Mouse (Mus musculus): ENCODE data around the gene Rgs6.

Rgs6 gene

GRCm38 (mm10) chr12:82588017-82588416, at the start of gene Rgs6:
TSS of gene Rgs6 (plus strand) at chr12:82588292.
- DNase-seq (ENCODE audit: low read depth, low spot score), result no peak

GRCm38 (mm10) chr12:82547127-82547526, 41.0 kb upstream of the Rgs6 start:
- DNase-seq (ENCODE audit: low read depth, low spot score), result no peak

- DNase-seq (ENCODE audit: low read depth, low spot score), result no peak
Observed at GRCm38 (mm10) chr12:82549228-82549627, 38.9 kb upstream of the Rgs6 start.

GRCm38 (mm10) chr12:82550076-82550475, 38.0 kb upstream of the Rgs6 start:
- DNase-seq (ENCODE audit: low read depth, low spot score), result no peak

GRCm38 (mm10) chr12:82552376-82552775, 35.7 kb upstream of the Rgs6 start:
- DNase-seq (ENCODE audit: low read depth, low spot score), result no peak

- no peak for DNase-seq (ENCODE audit: low read depth, low spot score)
Observed at GRCm38 (mm10) chr12:82562916-82563315, 25.2 kb upstream of the Rgs6 start.

GRCm38 (mm10) chr12:82568370-82568769, 19.7 kb upstream of the Rgs6 start:
- peak; percentile 24 for DNase-seq (ENCODE audit: low read depth, low spot score)

GRCm38 (mm10) chr12:82572706-82573105, 15.4 kb upstream of the Rgs6 start:
- no peak for DNase-seq (ENCODE audit: low read depth, low spot score)

GRCm38 (mm10) chr12:82586592-82586991, 1.5 kb upstream of the Rgs6 start:
- no peak for DNase-seq (ENCODE audit: low read depth, low spot score)

- DNase-seq (ENCODE audit: low read depth, low spot score), result no peak
Observed at GRCm38 (mm10) chr12:82587348-82587895, 670 bp upstream of the Rgs6 start.

GRCm38 (mm10) chr12:82588846-82589630, 946 bp downstream of the Rgs6 start:
- DNase-seq (ENCODE audit: low read depth, low spot score), result no peak

- DNase-seq (ENCODE audit: low read depth, low spot score), result no peak
Observed at GRCm38 (mm10) chr12:82599011-82599410, 10.9 kb downstream of the Rgs6 start.

- no peak for DNase-seq (ENCODE audit: low read depth, low spot score)
Observed at GRCm38 (mm10) chr12:82600406-82600805, 12.3 kb downstream of the Rgs6 start.

GRCm38 (mm10) chr12:82602823-82603222, 14.7 kb downstream of the Rgs6 start:
- no peak for DNase-seq (ENCODE audit: low read depth, low spot score)

GRCm38 (mm10) chr12:82603308-82603707, 15.2 kb downstream of the Rgs6 start:
- no peak for DNase-seq (ENCODE audit: low read depth, low spot score)

- DNase-seq (ENCODE audit: low read depth, low spot score), result no peak
Observed at GRCm38 (mm10) chr12:82603979-82604378, 15.9 kb downstream of the Rgs6 start.

- DNase-seq (ENCODE audit: low read depth, low spot score), result no peak
Observed at GRCm38 (mm10) chr12:82612769-82613660, 24.9 kb downstream of the Rgs6 start.

- DNase-seq (ENCODE audit: low read depth, low spot score), result no peak
Observed at GRCm38 (mm10) chr12:82616486-82616812, 28.4 kb downstream of the Rgs6 start.

- DNase-seq (ENCODE audit: low read depth, low spot score), result no peak
Observed at GRCm38 (mm10) chr12:82616813-82617681, 29.0 kb downstream of the Rgs6 start.

- DNase-seq (ENCODE audit: low read depth, low spot score), result no peak
Observed at GRCm38 (mm10) chr12:82617682-82618370, 29.7 kb downstream of the Rgs6 start.

GRCm38 (mm10) chr12:82640441-82640840, 52.3 kb downstream of the Rgs6 start:
- no peak for DNase-seq (ENCODE audit: low read depth, low spot score)
